Mouse (Mus musculus): Measurements from ENCODE around the gene Nol10.
A peak's percentile ranks its signal among the peaks of the same experiment; 100 is the strongest.

The Nol10 gene

GRCm38 (mm10) chr12:17348048-17349036 lies at the start of gene Nol10:
Gene Nol10 (plus strand): TSS chr12:17348458.
- DNase-seq: peak; percentile 92 to 93

- no peak for DNase-seq
Measured at GRCm38 (mm10) chr12:17299902-17300301, 48.4 kb upstream of the Nol10 start.

GRCm38 (mm10) chr12:17305445-17305844 lies 42.8 kb upstream of the Nol10 start:
- no peak for DNase-seq

- no peak for DNase-seq
Measured at GRCm38 (mm10) chr12:17308246-17308645, 40.0 kb upstream of the Nol10 start.

- no peak for DNase-seq
Measured at GRCm38 (mm10) chr12:17310852-17311839, 37.1 kb upstream of the Nol10 start.

GRCm38 (mm10) chr12:17316096-17316495 lies 32.2 kb upstream of the Nol10 start:
- no peak for DNase-seq

- DNase-seq: no peak
Measured at GRCm38 (mm10) chr12:17317970-17318369, 30.3 kb upstream of the Nol10 start.

GRCm38 (mm10) chr12:17318453-17318852 lies 29.8 kb upstream of the Nol10 start:
- no peak for DNase-seq

- DNase-seq: peak; percentile 37 to 39
Measured at GRCm38 (mm10) chr12:17324549-17325470, 23.4 kb upstream of the Nol10 start.

- DNase-seq: no peak
Measured at GRCm38 (mm10) chr12:17329259-17329658, 19.0 kb upstream of the Nol10 start, which contains the start of gene Atp6v1c2. Gene Atp6v1c2 (minus strand): TSS chr12:17329359.

- DNase-seq: no peak
Measured at GRCm38 (mm10) chr12:17333459-17333858, 14.8 kb upstream of the Nol10 start.

GRCm38 (mm10) chr12:17338338-17338737 lies 9.9 kb upstream of the Nol10 start:
- DNase-seq: no peak

GRCm38 (mm10) chr12:17339114-17339905 lies 8.9 kb upstream of the Nol10 start:
- peak; percentile 20 to 25 for DNase-seq

- peak; percentile 47 to 51 for DNase-seq
Measured at GRCm38 (mm10) chr12:17347327-17348047, 771 bp upstream of the Nol10 start.

GRCm38 (mm10) chr12:17350106-17350505 lies 1.8 kb downstream of the Nol10 start:
- DNase-seq: no peak

- DNase-seq: no peak
Measured at GRCm38 (mm10) chr12:17356853-17357252, 8.6 kb downstream of the Nol10 start.

GRCm38 (mm10) chr12:17357795-17358194 lies 9.5 kb downstream of the Nol10 start:
- no peak for DNase-seq

GRCm38 (mm10) chr12:17358981-17359380 lies 10.7 kb downstream of the Nol10 start:
- no peak for DNase-seq

- DNase-seq: no peak
Measured at GRCm38 (mm10) chr12:17360104-17360503, 11.8 kb downstream of the Nol10 start.

GRCm38 (mm10) chr12:17360650-17361049 lies 12.4 kb downstream of the Nol10 start:
- DNase-seq: no peak

All from B cell, adult 2 months (primary cell).